Mouse (Mus musculus): Measurements from ENCODE around the gene Baiap2l2.

Baiap2l2 gene

GRCm38 (mm10) chr15:79212750-79213446, 72.4 kb downstream of the Baiap2l2 start:
- DNase-seq (ENCODE audit: low spot score), result no peak

DNA sequence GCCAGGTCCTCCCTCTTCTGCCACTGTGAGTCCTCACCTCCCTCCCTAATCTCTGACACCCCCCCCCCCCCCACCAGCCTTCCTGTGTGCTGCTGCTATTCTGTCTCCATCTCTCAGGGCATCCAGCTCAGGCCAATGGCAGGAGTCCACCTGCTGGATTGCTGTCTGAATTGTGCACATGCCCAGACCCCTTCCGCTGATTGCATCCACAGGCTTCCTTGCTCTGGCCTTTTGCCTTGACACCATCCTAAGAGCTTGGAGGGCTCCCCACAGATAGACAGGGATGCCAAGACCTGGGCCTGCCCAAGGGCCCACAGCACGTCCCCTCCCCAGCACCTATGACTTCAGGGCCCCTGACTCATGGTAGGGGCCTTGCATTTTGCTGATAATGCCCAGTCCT, 75.0 kb downstream of the Baiap2l2 start:
- DNase-seq (ENCODE audit: low spot score), result no peak

- no peak for DNase-seq (ENCODE audit: low spot score)
These were observed 76.4 kb downstream of the Baiap2l2 start for GRCm38 (mm10) chr15:79208758-79209439.

GRCm38 (mm10) chr15:79208211-79208610, 77.1 kb downstream of the Baiap2l2 start:
- DNase-seq (ENCODE audit: low spot score), result no peak

All from embryo, embryonic 10 days (tissue).